Mouse (Mus musculus): ENCODE data around the gene Gbp9.
"Not testable (repeated sequence)": the region's sequence is repeated elsewhere in the genome, so short reads cannot be mapped to it uniquely, and the experiment has no call there.

The Gbp9 gene

GRCm38 (mm10) chr5:105139409-105140088 lies at the start of gene Gbp9, which contains the start of the genes Gbp8 and Gbp4:
Gene Gbp9 (minus strand): TSS chr5:105139539.
Gene Gbp8 (minus strand): TSS chr5:105139540.
Gene Gbp4 (minus strand): TSS chr5:105139586.
- not testable (repeated sequence) for DNase-seq (ENCODE audit: low read depth, low spot score)

DNA sequence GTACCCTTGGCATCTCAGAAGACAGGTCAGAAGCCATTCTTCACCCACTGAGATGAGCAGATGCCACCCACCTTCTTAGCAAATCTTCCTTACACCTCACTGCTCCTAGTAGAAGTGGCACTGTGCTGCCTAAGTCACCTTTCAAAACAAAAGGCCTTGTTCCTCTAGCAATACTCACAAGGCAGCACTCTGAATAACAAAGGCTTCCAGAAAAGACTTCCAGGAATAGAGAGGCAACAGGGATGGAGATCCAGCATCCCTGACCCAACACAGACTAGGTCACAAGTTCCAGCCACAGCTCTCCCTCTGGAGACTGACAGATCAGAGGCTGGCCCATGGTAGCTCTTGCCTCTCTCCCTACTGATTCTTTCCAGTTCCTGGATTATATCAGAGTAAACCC lies 42.1 kb upstream of the Gbp9 start:
- DNase-seq (ENCODE audit: low read depth, low spot score): no peak

- no peak for DNase-seq (ENCODE audit: low read depth, low spot score)
Observed at GRCm38 (mm10) chr5:105156582-105156981, 17.2 kb upstream of the Gbp9 start.

GRCm38 (mm10) chr5:105154049-105154448 lies 14.7 kb upstream of the Gbp9 start:
- DNase-seq (ENCODE audit: low read depth, low spot score): no peak

DNA sequence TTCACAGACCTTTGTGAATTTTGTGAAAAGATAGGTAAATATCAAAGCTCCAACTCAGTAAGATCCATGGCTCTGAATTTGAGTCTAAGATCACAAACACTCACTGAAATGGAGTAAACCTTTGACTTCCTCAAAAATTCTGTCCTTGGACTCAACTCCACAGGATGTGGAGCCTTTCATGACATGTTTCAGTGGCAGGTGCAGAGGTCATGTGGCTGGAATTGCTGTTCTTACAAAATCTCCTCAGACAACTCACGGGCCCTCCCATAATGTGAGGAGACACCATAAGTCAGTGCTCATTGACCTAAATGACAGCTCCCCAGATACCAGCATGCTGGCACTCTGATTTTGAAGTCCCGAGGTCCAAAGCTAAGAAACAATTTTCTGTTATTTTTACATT lies 8.7 kb upstream of the Gbp9 start:
- not testable (repeated sequence) for DNase-seq (ENCODE audit: low read depth, low spot score)

DNA sequence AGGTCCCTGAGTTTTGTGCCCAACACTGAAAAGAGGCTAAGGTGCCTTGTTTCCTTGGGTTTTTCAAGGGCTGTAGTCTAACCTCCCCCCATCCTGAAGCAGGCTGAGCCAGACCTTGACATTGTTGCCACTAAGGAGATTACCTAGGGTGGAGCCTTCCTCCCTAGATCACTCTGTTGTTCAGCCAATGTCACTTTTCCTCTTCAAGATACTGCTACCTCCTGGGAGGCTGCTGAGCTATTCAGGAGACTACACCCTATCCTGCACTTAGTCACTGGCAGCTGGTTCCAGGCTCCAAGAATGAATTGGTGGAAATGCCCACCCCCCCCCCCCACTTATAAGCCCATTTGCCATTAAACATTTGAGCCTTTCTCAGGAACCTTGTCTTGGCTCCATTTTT lies 7.1 kb upstream of the Gbp9 start:
- DNase-seq (ENCODE audit: low read depth, low spot score): no peak

DNA sequence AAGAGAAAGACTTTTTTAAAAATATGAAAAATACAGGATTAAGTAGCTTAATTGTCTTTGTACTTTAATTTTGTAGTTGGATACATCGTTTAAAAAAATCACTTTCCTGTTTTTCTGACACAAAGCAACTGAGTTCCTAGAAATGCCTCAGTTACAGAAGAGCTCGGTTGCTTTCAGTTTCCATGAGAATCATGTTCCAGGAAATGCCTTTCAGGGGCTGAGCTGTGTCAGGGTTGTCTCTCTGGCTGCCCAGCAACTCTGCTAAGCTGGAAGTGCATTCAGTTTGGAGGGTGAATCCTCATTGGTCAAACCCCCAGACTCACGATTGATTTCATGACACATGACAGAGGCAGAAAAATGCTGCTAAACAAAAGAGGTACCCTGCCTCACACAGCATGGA lies 6.4 kb upstream of the Gbp9 start:
- not testable (repeated sequence) for DNase-seq (ENCODE audit: low read depth, low spot score)

GRCm38 (mm10) chr5:105140089-105140810 lies 911 bp upstream of the Gbp9 start:
- DNase-seq (ENCODE audit: low read depth, low spot score): not testable (repeated sequence)

DNA sequence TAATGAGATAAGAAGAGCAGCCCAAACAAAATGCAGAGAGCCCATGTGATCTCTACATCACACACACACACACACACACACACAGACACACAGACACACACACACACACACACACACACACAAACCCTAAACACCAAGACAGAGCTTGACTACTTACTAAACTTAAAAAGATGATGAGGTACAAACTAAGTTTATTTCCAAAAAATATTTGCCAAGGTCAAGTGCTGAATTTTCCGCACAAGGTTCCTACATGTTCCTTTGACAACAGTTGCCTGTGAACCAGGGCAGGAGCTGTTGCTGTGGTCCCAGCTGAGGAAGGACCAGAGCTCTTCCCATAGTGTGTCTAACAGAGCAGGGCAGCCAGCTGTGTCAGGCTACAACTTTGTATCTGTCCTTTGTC lies 433 bp downstream of the Gbp9 start:
- DNase-seq (ENCODE audit: low read depth, low spot score): no peak

DNA sequence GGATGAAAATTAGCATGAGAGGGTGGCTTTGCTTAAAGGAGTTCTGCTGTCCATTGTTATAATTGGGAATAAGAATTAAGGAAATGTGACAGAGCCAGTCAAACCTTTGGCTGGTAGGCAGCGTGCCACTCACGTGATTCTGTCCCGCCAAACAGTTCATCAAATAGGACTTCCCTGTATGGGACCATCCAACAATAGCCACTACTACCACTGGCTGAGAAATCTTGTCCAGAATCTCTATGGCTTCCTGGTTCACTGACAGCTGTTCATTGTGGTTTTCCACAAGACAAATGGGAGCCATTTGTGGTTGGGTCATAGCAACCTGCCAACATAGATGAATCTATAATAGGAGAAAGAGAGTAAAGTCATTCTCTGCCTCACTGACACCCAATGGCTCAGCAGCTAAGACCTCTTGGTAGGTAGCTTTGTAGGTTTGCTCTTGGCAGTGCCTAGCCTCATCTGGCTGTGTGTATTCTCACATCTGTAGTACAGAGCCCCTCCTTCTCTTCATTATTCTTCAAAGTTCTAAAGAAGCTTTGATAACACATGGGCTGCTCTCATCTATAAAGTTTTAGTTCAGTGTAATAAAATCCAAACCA lies 2.5 kb downstream of the Gbp9 start:
- DNase-seq (ENCODE audit: low read depth, low spot score): not testable (repeated sequence)

DNA sequence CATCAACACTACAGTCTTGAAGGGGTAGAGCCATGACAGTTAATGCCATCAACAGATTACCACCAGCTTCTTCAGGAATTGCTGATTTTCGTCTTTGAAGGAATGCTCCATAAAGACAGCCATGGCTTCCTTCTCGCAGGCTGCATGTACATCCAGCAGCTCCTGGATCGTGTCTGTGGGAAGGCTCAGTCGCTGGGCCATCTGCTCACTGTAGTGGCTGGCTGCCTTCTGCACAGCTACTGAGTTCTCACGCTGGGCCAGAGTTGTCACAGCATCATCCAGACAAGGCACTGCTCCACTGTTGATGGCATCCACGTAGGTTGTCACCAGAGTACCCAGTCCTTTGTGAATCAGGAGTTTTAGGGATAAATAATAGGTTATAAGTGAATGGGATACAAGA lies 17.6 kb downstream of the Gbp9 start:
- not testable (repeated sequence) for DNase-seq (ENCODE audit: low read depth, low spot score)

DNA sequence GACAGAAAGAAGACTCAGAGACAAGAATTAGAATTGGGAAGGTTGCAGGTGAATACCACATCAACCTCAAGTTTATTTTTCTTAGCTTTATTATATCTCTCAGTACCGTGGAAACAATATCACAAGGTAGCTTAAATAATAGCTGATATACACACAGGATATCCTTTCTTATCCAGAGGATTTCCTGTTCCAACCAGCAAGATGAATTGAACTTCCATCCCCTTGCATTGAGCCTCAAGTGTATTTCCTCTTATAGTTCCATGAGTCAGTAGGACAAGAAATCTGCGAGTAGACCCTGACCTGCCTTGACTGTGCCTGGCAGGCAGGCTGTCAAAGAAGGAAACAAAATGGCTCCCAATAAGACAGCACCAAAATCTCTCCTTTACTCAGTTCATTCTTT lies 23.6 kb downstream of the Gbp9 start:
- DNase-seq (ENCODE audit: low read depth, low spot score): no peak

DNA sequence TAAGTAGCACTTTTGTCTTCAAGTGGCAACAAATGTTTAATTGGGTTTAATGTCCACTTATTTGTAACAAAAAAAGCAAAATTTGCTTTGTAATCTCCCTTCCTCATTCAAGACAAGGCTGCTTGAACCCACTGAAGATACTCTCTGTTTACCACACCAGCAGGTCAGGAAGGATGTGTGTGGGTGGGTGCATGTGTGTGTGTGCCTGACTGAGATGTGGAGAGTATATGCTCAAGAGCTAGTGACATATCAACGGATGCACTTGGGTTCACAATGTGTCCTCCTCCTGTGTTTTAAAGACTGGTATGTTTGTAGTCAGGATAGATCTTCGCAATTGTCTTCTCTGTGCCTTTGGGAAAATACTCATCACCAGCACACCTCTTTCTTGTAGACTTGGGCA lies 24.6 kb downstream of the Gbp9 start:
- DNase-seq (ENCODE audit: low read depth, low spot score): no peak

- DNase-seq (ENCODE audit: low read depth, low spot score): no peak
Observed at GRCm38 (mm10) chr5:105113656-105114055, 25.7 kb downstream of the Gbp9 start.

- not testable (repeated sequence) for DNase-seq (ENCODE audit: low read depth, low spot score)
Observed at GRCm38 (mm10) chr5:105110271-105110852, 29.0 kb downstream of the Gbp9 start.

- not testable (repeated sequence) for DNase-seq (ENCODE audit: low read depth, low spot score)
Observed at GRCm38 (mm10) chr5:105109775-105110174, 29.6 kb downstream of the Gbp9 start.

GRCm38 (mm10) chr5:105105689-105106088 lies 33.6 kb downstream of the Gbp9 start:
- DNase-seq (ENCODE audit: low read depth, low spot score): not testable (repeated sequence)

- DNase-seq (ENCODE audit: low read depth, low spot score): no peak
Observed at GRCm38 (mm10) chr5:105081900-105082299, 57.4 kb downstream of the Gbp9 start.

DNA sequence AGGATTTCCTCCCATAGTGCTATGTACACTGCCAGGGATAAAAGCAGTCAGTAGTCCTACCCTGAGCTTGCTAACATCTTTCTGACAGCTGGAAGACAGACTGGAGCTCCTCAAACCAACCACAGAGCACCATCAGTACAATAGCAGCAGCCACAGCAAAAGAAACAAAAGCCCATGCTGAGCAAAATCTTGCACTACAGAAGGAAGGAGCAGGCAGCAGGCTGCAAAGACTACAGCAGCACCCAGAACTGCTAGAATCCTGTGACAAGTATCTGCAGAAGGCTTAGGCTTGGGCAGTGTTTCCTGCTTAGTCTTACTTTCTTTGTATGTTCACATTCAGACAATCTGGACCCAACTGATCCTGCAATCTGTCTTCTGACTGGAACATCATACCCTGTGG lies 71.0 kb downstream of the Gbp9 start:
- DNase-seq (ENCODE audit: low read depth, low spot score): not testable (repeated sequence)

DNA sequence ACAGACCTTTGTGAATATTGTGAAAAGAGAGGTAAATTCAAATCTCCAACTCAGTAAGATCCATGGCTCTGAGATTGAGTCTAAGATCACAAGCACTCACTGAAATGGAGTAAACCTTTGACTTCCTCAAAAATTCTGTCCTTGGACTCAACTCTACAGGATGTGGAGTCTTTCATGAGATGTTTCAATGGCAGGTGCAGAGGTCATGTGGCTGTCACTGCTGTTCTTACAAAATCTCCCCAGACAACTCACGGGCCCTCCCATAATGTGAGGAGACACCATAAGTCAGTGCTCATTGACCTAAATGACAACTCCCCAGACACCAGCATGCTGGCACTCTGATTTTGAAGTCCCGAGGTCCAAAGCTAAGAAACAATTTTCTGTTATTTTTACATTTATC lies 74.9 kb downstream of the Gbp9 start:
- not testable (repeated sequence) for DNase-seq (ENCODE audit: low read depth, low spot score)

- DNase-seq (ENCODE audit: low read depth, low spot score): no peak
Observed at GRCm38 (mm10) chr5:105063321-105063720, 76.0 kb downstream of the Gbp9 start.

GRCm38 (mm10) chr5:105062403-105062802 lies 76.9 kb downstream of the Gbp9 start:
- not testable (repeated sequence) for DNase-seq (ENCODE audit: low read depth, low spot score)

Data from mesoderm, embryonic 11.5 days (tissue).